ENCODE assay signal across 22 mouse cellular contexts in genomic region chr7:58722250-58722649, GRCm38 (mm10).
"Had no signal": no experiment of that assay in that cellular context is flagged by ENCODE, and none has a peak within 500 bp of the region (broad histone marks: within the 10 kb centered on the region; RNA-seq: fewer than 3 reads in every experiment).

No protein-coding gene starts in this region.

- DNase-seq: kidney, adult 8-10 months; kidney, postnatal 10 days; kidney, postnatal 36 days; layer of hippocampus, adult 9-11 months; left cerebral cortex, postnatal 4 days; liver, postnatal 0 days; lung, embryonic 14.5 days; lung, postnatal 36 days; right cerebral cortex, adult 18-20 months; right cerebral cortex, postnatal 14 days; right cerebral cortex, postnatal 4 days; thymus, adult 2 months; thymus, postnatal 25 days had no signal

- H3K27ac ChIP-seq: kidney, embryonic 15.5 days; limb, embryonic 12.5 days; limb, embryonic 15.5 days; liver, embryonic 14.5 days; midbrain, embryonic 12.5 days; stomach, postnatal 0 days had no signal

- H3K4me3 ChIP-seq: kidney, embryonic 15.5 days; limb, embryonic 12.5 days; limb, embryonic 15.5 days; midbrain, embryonic 12.5 days had no signal

- H3K4me1 ChIP-seq: limb, embryonic 12.5 days; limb, embryonic 15.5 days; midbrain, embryonic 12.5 days had no signal

- ATAC-seq: intestine, postnatal 0 days; liver, postnatal 0 days; lung, postnatal 0 days; midbrain, embryonic 16.5 days had no signal
